Mouse (Mus musculus): ENCODE results near the gene Hoxb8.

Hoxb8 gene

GRCm38 (mm10) chr11:96281855-96282570 is at the start of gene Hoxb8:
Gene Hoxb8 (plus strand): TSS chr11:96281905.
- DNase-seq (ENCODE audit: low read depth, low spot score) = no peak

GRCm38 (mm10) chr11:96234906-96235305 is 46.8 kb upstream of the Hoxb8 start:
- DNase-seq (ENCODE audit: low read depth, low spot score) = no peak

GRCm38 (mm10) chr11:96240211-96240610 is 41.5 kb upstream of the Hoxb8 start:
- DNase-seq (ENCODE audit: low read depth, low spot score) = no peak

- no peak for DNase-seq (ENCODE audit: low read depth, low spot score)
These were observed 30.8 kb upstream of the Hoxb8 start for GRCm38 (mm10) chr11:96250901-96251300.

GRCm38 (mm10) chr11:96251480-96252031 is 30.1 kb upstream of the Hoxb8 start:
- no peak for DNase-seq (ENCODE audit: low read depth, low spot score)

- DNase-seq (ENCODE audit: low read depth, low spot score) = no peak
These were observed 29.1 kb upstream of the Hoxb8 start for GRCm38 (mm10) chr11:96252541-96253120.

- DNase-seq (ENCODE audit: low read depth, low spot score) = no peak
These were observed 27.5 kb upstream of the Hoxb8 start for GRCm38 (mm10) chr11:96254221-96254620.

- DNase-seq (ENCODE audit: low read depth, low spot score) = no peak
These were observed 26.4 kb upstream of the Hoxb8 start for GRCm38 (mm10) chr11:96255111-96255995.

GRCm38 (mm10) chr11:96255996-96256445 is 25.7 kb upstream of the Hoxb8 start:
- no peak for DNase-seq (ENCODE audit: low read depth, low spot score)

GRCm38 (mm10) chr11:96257141-96257540 is 24.6 kb upstream of the Hoxb8 start:
- no peak for DNase-seq (ENCODE audit: low read depth, low spot score)

GRCm38 (mm10) chr11:96259038-96259437 is 22.7 kb upstream of the Hoxb8 start:
- DNase-seq (ENCODE audit: low read depth, low spot score) = no peak

- DNase-seq (ENCODE audit: low read depth, low spot score) = no peak
These were observed 22.2 kb upstream of the Hoxb8 start for GRCm38 (mm10) chr11:96259511-96259910.

GRCm38 (mm10) chr11:96260310-96260970 is 21.3 kb upstream of the Hoxb8 start:
- no peak for DNase-seq (ENCODE audit: low read depth, low spot score)

- DNase-seq (ENCODE audit: low read depth, low spot score) = no peak
These were observed 20.3 kb upstream of the Hoxb8 start for GRCm38 (mm10) chr11:96261323-96261890.

GRCm38 (mm10) chr11:96262262-96262830 is 19.4 kb upstream of the Hoxb8 start:
- no peak for DNase-seq (ENCODE audit: low read depth, low spot score)

- no peak for DNase-seq (ENCODE audit: low read depth, low spot score)
These were observed 17.9 kb upstream of the Hoxb8 start for GRCm38 (mm10) chr11:96263636-96264389.

GRCm38 (mm10) chr11:96264390-96265020 is 17.2 kb upstream of the Hoxb8 start:
- no peak for DNase-seq (ENCODE audit: low read depth, low spot score)

- no peak for DNase-seq (ENCODE audit: low read depth, low spot score)
These were observed 15.8 kb upstream of the Hoxb8 start for GRCm38 (mm10) chr11:96265954-96266353.

Measured in embryo, embryonic 11.5 days (tissue).